Mouse (Mus musculus) urinary bladder, adult 2 months (tissue): ENCODE data around the gene Emc9. TPM values are rescaled to one million over a fixed set of nuclear protein-coding genes. Genes with fewer than 3 reads are reported as not detected.

Experiments
- DNase-seq: peaks from one replicate; pipeline ENCODE4 v3.0.0; 2022; ENCODE audit warnings: low spot score
- polyA plus RNA-seq: library from polyadenylated mRNA; depleted of rRNA; stranded (reverse); fragments of >200 nt; gene quantifications from 2 replicates; pipeline ENCODE4 v1.2.3, GENCODE M21; 2012

Gene Emc9
- polyA plus RNA-seq, 1 experiment = 21.2 TPM

DNA sequence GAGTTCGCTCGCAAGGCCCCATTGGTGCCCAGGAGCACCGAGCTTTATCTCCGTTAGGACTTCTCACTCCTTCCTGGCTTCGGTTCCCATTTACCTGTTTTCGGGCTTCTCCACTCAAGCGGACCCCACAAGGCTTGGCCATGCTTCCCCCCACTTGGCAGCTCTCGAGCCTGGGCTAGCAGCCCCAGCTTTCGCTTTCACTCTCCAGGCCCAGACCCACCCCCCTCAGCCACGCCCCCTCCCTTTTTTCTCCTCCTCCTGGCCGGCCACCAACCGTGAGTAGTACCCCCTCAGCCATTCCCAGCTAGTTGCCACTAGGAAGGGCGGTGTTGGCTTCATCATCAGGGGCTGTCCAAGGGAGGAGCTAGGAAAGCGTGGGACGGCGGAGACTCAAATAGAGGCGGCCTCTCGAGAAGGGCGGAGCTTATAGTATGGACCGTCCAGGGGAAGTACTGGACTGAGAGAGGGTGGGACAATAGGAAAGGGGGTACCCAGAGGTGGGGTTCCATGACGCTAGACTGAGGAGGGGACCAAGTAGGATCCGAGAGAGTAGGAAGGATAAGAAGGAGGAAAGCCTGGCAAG is 5.7 kb upstream of the Emc9 start, which contains the start of gene Psme2:
Gene Psme2 (minus strand): TSS at position 366 of the 583 bp plus-strand sequence.
- DNase-seq = peak; percentile 75

DNA sequence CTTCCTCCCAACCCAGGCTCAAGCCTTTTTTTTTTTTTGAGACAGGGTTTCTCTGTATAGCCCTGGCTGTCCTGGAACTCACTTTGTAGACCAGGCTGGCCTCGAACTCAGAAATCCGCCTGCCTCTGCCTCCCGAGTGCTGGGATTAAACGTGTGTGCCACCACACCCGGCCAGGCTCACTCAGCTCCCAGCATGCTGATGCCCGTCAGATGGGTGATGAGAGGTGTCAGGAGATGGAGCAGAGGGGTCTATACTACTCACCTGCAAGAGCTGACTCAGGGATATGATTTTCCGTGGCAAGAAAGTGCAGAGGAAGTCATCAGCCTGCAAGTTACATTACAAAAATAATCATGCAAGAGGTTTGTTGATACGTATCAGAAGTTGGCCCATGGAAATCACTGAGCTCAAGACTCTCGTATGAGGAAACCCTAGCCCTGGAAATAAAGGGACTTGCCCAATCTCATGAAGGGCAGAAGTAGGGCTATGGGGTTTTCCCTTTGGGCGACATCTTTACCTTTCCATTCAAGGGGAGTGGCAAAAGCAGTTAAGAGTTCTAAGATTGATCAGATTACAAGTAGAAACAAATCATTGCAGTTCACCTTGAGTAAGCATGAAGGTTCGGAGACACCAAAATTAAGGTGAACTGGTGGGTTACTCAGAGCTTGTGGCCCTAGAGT is 4.8 kb upstream of the Emc9 start:
- no peak for DNase-seq

DNA sequence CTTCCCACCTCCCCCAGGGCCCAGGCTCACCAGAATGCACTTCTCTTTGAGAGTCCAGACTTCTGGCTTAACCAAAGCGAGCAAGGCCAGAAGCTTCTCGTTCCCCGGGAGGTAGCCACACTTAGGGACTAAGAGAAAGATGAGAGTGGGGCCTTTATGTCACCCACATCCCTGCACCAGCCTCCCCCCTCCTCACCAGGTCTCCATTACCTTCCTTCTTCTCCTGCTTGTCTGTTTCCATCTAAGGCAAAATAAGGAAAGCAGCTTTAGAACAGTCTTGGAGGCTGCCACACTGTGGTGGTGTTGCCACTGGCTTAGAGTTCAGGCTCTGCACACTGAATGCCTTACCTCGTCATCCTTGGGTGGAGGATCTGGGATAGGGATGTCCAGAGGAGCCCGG is 4.2 kb upstream of the Emc9 start:
- no peak for DNase-seq

DNA sequence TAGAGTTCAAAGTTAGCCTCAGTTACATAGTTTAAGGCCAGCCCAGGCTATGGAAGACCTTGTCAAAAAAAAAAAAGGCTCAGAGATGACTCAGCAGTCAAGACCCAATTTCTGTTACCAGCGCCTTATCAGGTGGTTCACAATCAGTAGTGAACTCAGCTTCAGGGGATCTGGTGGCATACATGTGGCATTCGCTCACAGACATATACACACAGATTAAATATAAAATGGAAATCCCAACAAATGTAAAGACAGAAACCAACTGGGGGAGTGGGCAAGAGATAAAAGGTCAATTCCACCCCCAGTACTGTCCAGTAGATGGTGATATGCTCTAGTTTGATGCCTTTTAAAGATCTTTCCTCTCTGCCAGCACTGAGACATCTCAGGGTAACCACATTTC is 1.0 kb upstream of the Emc9 start:
- DNase-seq = no peak

DNA sequence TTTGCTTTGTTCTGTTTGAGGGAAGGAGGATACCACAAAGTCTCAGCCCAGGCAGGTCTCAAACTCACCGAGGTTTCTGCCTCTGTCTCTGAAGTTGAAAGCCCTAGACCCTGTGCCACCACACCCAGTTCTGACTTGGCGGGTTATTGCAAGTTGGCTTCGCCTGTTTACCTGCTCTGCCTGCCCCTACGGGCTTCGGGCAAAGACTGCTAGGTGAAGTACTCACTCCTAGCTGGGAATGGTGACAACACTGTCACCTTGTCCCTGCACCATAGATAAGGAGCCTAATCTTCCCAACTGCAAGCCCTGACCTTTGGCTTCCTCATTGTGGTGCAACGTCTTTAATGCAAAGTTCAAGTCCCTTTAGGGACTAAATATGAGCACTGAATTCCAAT is 461 bp upstream of the Emc9 start:
- DNase-seq = no peak

DNA sequence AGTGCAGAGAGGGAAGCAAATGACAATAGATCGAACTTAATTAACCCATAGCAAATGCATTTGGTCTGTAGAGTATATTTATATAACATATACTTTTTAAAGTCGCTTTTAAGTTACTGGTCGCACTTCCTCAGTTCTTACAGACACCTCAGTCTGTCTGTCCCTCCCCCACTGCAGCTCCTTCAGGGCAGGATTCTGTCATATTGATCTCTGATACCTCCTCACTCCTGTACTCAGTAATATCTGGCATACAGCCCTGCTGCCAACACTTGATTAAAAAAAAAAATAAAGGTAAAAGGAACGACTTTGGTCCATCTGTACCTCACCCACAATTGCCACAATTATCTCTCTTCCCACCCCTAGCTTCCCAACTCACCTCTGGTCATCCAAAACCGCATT is 800 bp downstream of the Emc9 start:
- no peak for DNase-seq

DNA sequence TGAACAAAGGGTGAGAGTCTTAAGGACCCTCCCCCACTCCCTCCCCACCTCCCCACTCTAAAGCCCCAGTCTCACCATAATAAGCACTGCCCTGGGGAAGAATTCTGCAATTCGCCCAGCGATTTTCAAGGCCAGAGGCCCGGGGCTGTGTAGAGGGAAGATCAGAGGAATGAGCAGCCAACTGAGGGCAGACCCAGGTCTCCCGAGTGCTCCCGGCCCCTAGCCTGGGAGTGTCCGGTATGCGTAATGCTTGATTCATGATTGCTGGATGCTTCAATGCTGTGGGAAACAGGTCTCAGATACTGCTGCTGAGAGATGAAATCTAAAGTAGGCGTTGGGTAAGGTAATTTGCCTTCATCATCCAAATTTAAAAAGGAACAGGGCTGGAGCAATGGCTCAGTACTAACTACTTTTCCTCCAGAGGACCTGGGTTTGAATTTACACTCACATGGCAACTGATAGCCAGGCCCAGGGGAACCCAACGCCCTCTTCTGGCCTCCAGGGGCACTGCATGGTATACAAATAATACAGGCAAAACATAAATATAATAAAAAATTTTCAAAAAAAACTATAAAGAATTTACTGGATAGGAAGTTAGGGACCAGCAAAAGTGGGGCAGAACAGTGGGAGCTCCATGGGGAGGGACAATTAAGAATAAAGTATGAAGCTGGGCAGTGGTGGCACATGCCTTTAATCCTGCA is 3.0 kb downstream of the Emc9 start:
- DNase-seq = no peak

DNA sequence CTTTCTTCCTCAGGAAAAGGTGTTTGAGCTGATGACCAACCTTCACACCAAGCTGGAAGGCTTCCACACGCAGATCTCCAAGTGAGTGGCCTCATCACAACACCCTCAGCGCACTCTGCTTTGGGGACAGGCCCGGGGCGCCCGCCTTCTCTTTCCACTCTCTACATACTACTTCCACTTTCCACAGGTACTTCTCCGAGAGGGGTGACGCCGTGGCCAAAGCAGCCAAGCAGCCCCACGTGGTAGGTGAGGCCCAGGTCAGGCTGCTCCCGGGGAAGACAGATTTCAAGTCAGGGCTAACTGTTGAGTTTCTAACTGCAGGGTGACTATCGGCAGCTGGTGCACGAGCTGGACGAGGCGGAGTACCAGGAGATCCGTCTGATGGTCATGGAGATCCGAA is 4.4 kb downstream of the Emc9 start:
- no peak for DNase-seq

DNA sequence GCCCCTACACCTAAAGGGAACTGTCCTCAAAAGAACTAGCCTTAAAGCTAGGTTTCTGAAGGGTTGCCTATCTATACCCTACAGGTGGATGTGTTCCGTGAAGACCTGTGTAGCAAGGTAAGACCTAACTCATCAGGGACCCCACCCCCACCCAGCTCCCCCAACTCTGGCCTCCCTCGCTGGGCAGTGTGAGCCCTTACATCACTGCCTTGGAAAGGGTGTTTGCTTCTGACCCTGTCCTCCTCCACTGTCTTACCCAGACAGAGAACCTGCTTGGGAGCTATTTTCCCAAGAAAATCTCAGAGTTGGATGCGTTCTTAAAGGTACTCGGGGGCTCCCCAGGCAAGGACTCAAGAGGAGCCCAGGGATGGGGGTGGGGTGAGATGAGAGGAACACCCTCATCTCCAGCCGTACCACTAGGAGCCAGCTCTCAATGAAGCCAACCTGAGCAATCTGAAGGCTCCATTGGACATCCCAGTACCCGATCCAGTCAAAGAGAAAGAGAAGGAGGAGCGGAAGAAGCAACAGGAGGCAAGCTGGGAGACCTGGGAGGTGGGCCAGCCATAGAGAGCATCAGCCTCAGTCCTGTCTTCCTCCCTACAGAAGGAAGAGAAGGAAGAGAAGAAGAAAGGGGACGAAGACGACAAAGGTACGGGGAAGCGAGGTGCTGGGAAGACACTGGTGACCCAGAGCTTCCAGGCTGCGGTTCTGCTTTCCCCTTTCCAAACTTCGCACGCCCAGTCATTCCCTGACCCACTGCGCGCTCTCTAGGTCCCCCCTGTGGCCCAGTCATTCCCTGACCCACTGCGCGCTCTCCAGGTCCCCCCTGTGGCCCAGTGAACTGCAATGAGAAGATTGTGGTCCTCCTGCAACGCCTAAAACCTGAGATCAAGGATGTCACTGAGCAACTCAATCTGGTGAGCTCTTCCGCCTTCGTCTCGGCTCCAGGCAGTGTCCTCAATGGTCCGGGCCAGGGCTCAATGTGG is 5.3 kb downstream of the Emc9 start:
- DNase-seq = no peak

DNA sequence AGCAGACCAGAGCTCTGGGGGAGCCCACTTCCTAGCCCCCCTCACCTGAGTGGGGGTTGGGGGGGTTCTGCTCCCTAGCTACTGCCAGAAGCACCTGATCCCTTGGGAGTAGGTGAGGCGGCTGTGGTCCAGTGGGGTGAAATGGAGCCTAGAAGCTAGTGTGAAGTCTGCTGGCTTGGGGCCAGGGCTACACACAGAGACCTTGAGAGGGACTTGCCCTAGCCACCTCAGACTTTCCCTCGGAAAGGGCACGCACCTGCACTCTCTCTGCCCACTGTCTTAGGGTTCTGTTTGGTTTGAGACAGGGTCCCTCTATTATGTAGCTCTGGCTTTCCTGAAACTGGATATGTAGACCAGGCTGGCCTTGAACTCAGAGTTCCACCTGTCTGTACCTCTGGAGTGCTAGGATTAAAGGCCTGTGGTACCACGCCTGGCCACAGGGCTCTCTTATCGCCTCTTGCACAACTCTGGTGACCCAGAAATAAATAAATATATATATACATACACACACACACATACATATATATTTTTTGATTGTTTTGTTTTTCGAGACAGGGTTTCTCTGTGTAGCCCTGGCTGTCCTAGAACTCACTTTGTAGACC is 6.3 kb downstream of the Emc9 start:
- peak; percentile 50 for DNase-seq

DNA sequence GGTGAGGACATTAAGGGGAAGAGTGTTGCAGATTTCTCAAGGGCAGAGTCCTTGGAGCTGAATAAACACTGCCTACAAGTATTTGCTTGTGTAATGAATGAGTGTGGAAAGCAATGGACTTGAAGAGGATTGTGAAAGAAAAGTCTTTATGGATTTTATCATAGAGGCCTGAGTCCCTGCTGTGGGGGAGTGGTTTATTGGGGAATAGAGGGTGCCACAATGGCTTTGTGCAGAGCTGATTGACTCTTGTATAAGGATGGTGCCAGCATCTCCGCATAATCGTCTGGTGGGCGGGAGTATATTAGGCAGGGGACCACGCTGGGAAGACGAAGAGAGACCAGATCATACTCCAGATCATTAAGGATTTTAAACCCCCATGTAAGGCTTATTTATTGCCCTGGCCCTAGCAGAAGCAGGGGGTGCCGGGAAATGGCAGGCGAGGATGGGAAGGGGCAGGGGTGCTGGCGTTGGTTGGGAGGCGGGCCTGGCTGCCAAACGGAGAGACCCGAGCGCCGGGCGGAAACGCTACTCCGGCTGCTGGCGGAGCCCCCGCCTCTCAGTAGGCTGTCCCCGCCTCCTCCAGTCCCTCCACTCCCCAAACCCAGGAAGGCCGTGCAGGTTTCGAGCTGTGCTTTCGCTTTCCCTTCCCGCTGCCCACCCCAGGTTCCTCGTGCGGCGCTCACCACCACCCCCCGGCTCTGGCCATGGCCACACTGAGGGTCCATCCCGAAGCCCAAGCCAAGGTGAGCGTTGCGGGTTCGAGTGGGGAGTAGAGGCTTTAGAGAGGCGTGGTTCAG is 7.0 kb downstream of the Emc9 start, which contains the start of gene Psme1:
Gene Psme1 (plus strand): TSS at position 253 of the 797 bp plus-strand sequence.
- peak; percentile 67 for DNase-seq

DNA sequence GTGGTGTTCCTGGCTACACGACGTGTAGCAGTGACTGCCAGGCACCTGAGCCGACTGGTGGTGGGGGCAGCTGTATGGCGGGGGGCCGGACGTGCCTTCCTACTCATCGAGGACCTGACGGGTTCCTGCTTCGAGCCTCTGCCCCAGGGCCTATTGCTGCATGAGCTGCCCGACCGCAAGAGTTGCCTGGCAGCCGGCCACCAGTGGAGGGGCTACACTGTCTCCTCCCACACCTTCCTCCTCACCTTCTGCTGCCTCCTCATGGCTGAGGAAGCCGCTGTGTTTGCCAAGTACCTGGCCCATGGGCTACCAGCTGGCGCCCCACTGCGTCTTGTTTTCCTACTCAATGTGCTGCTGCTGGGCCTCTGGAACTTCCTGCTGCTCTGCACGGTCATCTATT is 8.7 kb downstream of the Emc9 start:
- DNase-seq = no peak

DNA sequence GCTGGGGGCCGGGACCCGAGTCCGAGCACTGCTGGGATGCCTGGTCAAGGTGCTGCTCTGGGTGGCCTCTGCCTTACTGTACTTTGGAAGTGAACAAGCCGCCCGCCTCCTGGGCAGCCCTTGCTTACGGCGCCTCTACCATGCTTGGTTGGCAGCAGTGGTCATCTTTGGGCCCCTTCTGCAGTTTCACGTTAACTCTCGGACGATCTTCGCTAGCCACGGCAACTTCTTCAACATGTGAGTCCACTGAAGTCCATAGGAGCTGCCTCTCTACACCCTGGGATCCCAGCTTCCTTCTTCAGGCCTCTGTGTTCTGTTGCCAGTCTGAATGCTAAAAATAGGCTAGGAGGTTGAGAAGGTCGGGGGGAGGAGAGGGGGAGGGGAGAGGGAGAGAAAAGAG is 9.4 kb downstream of the Emc9 start:
- DNase-seq = no peak

DNA sequence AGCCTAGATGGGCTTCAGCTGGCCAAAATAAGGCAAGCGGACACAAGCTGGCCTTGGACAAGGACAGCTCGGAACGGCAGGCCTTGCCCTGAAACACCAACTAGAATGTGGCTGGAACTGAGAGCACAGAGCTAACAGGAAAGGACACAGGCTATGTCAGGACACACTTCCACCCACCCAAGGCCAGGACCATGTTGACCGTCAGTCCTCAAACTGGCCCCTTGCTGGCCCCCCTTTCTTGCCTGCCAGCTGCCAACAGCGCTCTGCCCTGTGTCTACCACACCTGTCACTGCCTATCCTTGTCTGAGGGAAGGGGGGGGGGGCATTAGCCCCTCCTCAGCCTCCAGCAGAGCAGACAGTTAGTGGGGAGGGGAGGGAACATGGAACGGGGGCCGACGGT is 9.8 kb downstream of the Emc9 start, which contains the start of gene Fitm1:
Gene Fitm1 (plus strand): TSS at position 316 of the 400 bp plus-strand sequence.
- DNase-seq = no peak

DNA sequence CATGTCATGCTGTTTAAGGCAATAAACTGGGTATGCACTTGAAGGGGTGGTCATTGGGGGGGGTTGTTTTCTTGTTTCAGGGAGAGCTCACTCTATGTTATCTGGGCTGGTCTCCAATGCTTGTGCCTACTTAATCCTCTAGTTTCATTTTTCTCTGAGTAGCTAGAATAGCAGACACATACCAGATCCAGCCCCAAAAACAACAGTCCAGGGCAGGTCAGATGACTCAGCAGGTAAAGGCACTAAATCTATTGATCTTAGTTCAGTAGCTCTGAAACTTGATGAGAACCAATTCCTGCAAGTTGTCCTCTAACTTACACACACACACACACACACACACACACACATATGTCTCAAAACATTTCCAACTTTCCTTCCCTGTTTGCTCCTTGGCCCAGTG is 13.3 kb downstream of the Emc9 start:
- DNase-seq = no peak

DNA sequence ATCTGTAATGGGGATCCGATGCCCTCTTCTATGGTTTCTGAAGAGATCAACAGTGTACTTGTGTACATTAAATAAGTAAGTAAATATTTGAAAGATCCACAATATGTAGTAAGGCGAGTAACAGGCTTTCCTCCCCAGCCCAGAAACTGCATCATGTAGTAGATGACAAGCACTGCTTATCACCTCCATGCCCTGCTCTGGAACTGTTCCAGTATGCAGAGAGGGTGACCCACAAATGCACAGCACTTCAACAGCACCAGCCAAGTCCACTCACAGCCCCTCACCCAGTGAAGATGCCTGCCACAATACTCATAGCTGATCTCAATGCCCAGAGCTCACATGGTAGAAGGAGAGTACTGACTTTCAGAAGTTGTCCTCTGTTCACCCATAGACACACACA is 14.5 kb downstream of the Emc9 start:
- no peak for DNase-seq

DNA sequence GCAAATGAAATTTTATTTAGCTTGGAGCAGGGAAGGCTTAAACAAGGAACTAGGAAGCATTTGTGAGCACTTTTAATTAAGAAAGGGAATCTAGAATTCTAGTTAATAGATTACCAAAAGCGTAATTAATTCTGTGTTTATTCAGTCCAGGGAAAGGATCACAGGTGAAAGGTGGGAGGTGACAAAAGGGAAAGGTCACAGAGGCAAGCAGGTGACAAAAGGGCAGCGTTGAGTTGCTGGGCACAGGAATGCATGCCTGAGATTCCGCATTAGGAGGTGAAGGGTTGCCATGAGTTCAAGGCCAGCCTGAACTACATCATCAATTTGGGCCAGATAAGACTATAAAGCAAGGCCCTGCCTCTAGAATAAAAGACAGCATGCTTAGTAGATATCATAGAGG is 17.6 kb downstream of the Emc9 start:
- DNase-seq = no peak

DNA sequence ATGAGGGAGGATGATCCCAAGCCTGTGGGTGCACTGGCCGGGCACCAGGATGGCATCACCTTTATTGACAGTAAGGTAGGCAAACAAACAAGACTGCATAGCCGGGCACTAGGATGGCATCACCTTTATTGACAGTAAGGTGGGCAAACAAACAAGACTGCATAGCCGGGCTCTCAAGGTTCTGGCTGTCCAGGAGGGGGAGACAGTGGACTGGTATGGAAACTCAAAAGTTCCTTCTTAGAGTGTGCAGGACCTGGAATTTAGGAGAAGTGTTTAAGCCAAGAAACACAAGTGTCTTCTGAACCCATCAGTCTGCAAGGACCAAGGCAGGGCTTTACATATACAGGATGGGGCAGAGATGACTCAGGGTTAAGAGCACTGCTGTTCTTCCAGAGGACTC is 19.4 kb downstream of the Emc9 start:
- no peak for DNase-seq

DNA sequence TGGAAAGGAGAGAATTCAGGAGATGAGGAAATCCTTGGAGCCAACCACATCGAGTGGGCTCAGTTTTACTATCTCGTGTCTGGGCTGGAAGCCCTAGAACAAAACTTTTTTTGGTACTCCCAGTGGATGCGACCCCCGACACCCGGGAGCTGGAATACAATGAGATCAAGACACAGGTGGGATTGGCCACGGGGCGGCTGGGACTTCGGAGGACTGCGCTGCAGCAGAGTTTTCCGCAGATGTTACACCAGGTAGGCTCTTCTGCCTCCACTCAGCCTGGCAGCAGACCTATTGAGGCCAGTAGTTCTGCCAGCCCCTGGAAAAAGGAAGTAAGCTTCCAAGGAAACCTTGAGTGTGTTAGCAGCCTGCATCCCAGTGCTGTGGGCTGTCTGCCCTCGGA is 21.9 kb downstream of the Emc9 start:
- DNase-seq = no peak

DNA sequence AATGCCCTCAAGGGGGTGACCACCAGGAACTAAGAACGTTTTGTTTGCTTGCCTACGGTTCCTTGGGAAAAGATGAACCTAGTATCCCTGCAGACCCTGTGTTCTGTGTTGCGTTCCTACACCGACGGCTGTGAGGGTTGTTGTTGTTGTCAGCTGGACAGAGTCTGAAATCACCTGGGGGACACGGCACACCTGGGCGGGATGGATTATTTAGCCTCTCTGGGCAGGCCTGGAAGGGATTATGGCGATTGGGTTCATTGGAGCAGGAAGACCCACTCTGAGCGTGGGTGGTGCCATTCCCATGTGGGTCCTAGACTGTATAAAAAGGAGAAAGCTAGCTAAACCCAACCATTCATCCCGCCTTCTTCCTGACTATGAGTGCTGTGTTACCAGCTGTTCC is 23.2 kb downstream of the Emc9 start:
- DNase-seq = no peak
